Comparison of ENCODE assay signal across 9 mouse cellular contexts in the genomic region with DNA sequence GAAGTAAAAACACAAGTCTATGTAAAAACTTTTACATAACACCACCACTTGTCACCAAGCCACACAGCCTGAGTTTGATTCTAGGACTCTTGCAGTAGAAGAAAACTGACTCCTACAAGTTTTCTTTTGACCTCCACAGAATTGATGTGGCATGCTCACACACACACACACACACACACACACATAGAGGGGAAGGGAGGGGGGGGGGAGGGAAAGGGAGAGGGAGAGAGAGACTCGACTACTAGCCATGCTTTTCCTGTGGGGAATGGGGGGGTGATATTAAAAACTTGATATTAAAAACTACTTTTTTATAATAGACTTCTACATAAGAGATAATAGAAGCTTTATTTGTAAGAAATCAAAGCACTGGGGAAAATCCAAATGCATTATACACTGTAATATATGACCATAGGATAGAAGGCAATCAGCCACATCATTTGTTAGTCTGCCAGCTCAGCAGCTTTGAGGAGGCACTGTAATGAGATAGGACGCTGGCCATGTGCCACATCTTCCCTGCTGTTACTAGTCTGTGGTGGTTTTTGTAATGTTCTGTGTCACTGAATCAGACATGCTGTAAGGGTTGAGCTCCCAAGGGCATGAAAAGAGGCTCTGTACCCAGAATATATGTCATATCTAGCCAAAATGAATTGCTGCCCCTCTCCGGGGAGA.
DNase-seq lines count a peak whose midpoint lies in the region; ATAC-seq lines count a peak whose summit lies in the region.
"Had no signal": no experiment of that assay in that cellular context is flagged by ENCODE, and none has a peak within 500 bp of the region (broad histone marks: within the 10 kb centered on the region; RNA-seq: fewer than 3 reads in every experiment).

No protein-coding gene starts in this region.

- H3K27me3 ChIP-seq in kidney, embryonic 15.5 days = no peaks in the 10 kb centered on the region
- no peaks in the 10 kb centered on the region for H3K27me3 ChIP-seq in hindbrain, embryonic 14.5 days (ENCODE audit: control insufficient read depth, insufficient read depth, low read length)
- H3K27me3 ChIP-seq in neural tube, embryonic 13.5 days = no peaks in the 10 kb centered on the region

- no peaks in the 10 kb centered on the region for H3K4me1 ChIP-seq in kidney, embryonic 15.5 days
- 0 out of 2 replicates have a peak, but pooled peaks cover 7% of the 10 kb centered on the region for H3K4me1 ChIP-seq in hindbrain, embryonic 14.5 days (replicated peaks; ENCODE audit: control insufficient read depth, insufficient read depth, low read length)
- peaks cover 9% of the 10 kb centered on the region for H3K4me1 ChIP-seq in neural tube, embryonic 13.5 days (replicated peaks)

- 52% methylated on average over 3 of the region's 3 CpGs for WGBS in kidney, embryonic 15.5 days
- WGBS in hindbrain, embryonic 14.5 days = 25% methylated on average over 3 of the region's 3 CpGs
- WGBS in neural tube, embryonic 13.5 days = 9% methylated on average over 3 of the region's 3 CpGs

- H3K27ac ChIP-seq in kidney, embryonic 15.5 days = no peak overlapping the region
- 0 out of 2 replicates have a peak overlapping the region, but pooled peaks have one; percentile 0 for H3K27ac ChIP-seq in hindbrain, embryonic 14.5 days
- peak overlapping the region; percentile 63 for H3K27ac ChIP-seq in neural tube, embryonic 13.5 days (replicated peaks)
- H3K27ac ChIP-seq: macrophage had no signal

- no peaks in the 10 kb centered on the region for H3K36me3 ChIP-seq in kidney, embryonic 15.5 days
- H3K36me3 ChIP-seq in hindbrain, embryonic 14.5 days (replicated peaks; ENCODE audit: control insufficient read depth, insufficient read depth) = no peaks in the 10 kb centered on the region
- no peaks in the 10 kb centered on the region for H3K36me3 ChIP-seq in neural tube, embryonic 13.5 days

- H3K9me3 ChIP-seq in kidney, embryonic 15.5 days (replicated peaks) = no peaks in the 10 kb centered on the region
- H3K9me3 ChIP-seq in hindbrain, embryonic 14.5 days (ENCODE audit: control insufficient read depth, low read length) = no peaks in the 10 kb centered on the region
- no peaks in the 10 kb centered on the region for H3K9me3 ChIP-seq in neural tube, embryonic 13.5 days

- H3K4me2 ChIP-seq in kidney, embryonic 15.5 days = no peak overlapping the region
- no peak overlapping the region for H3K4me2 ChIP-seq in hindbrain, embryonic 14.5 days (replicated peaks)
- H3K4me2 ChIP-seq in neural tube, embryonic 13.5 days = no peak overlapping the region

- DNase-seq in kidney, adult 8-10 months = no peak
- peak; percentile 28 for DNase-seq in adipocyte (ENCODE audit: low spot score)
- DNase-seq in cerebellum, adult 9-10 months = peak; percentile 38
- peak; percentile 73 for DNase-seq in hindbrain, embryonic 14.5 days (ENCODE audit: low spot score)
- DNase-seq in B cell, adult 2 months = no peak
- no peak for DNase-seq in T-cell, adult 2 months (ENCODE audit: low spot score)

- ATAC-seq in kidney, embryonic 15.5 days (replicated peaks; ENCODE audit: low FRiP score) = 0 out of 2 replicates have a peak, but pooled peaks have one; percentile 25
- peak; percentile 91 for ATAC-seq in hindbrain, embryonic 14.5 days (ENCODE audit: low FRiP score)
- ATAC-seq in neural tube, embryonic 13.5 days (ENCODE audit: low read depth) = peak; percentile 96

- H3K4me3 ChIP-seq in kidney, embryonic 15.5 days (replicated peaks) = no peak overlapping the region
- no peak overlapping the region for H3K4me3 ChIP-seq in hindbrain, embryonic 14.5 days (replicated peaks; ENCODE audit: low read length)
- H3K4me3 ChIP-seq in neural tube, embryonic 13.5 days = no peak overlapping the region

- H3K9ac ChIP-seq in kidney, embryonic 15.5 days = no peak overlapping the region
- H3K9ac ChIP-seq in hindbrain, embryonic 14.5 days = no peak overlapping the region
- no peak overlapping the region for H3K9ac ChIP-seq in neural tube, embryonic 13.5 days

Comparison
In these comparisons a context has a peak if more than half of its experiments do, and no peak if none do; other contexts are left out.
1. ATAC-seq: peak in every context shown above with its lines; median percentile 96 in neural tube, embryonic 13.5 days; 91 in hindbrain, embryonic 14.5 days; 25 in kidney, embryonic 15.5 days.
2. DNase-seq: peak in adipocyte (single experiment), cerebellum, adult 9-10 months (single experiment) and hindbrain, embryonic 14.5 days (single experiment); none in kidney, adult 8-10 months (0 of 2), B cell, adult 2 months (0 of 2) and T-cell, adult 2 months (single experiment).